Mouse (Mus musculus) kidney, adult 2 months (tissue): ENCODE data around the gene Lrrc42.

Experiments used
- CTCF ChIP-seq: fragments of 200-500 bp; conservative IDR thresholded peaks from 2 replicates; pipeline ENCODE4 v1.5.1; 2011; ENCODE audit warnings: low read depth, mild to moderate bottlenecking, control low read depth, low read length, moderate library complexity, mixed read lengths; ENCODE audit not compliant: insufficient read depth, insufficient read length
- POLR2A ChIP-seq: fragments of 200-500 bp; IDR thresholded peaks from one replicate; pipeline ENCODE4 v1.6.1; 2011; ENCODE audit warnings: low read depth, low read length, control low read depth

DNA sequence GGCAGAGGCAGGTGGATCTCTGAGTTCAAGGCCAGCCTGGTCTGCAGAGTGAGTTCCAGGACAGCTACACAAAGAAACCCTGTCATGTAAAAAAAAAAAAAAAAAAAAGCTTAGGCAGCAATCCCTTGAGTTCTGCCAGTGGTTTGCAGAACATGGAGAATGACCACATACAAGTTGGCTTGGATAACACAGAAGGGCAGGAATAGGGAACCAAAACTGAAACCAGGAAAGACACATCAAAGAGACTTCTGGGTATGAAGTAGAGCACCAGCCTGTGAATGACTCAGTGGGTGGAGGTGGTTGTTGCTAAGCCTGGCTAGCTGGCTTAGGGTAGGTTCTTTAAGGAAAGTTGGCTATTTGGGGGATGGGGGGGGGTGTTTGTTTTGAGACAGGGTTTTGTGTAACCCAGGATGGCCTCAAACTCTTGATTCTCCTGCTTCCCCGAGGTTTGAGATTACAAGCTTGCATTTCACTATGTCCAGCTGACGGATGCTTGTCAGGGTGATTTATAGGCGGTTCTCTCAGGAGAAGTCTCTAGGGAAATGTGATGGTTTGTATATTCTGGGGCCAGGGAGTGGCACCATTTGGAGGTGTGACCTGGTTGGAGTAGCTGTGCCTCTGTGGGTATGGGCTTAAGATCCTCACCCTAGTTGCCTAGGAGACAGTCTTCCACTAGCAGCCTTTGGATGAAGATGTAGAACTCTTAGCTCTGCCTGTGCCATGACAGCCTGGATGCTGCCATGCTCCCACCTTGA, 32.3 kb upstream of the Lrrc42 start:
- TF ChIP-seq POLR2A (no peak), CTCF (no peak)
